Mouse (Mus musculus): ENCODE measurements around the gene Gm16181.

Gm16181 gene

GRCm38 (mm10) chr17:35250348-35251120 is 29.9 kb downstream of the Gm16181 start:
- DNase-seq (ENCODE audit: low spot score in 2 of 2), result no peak

- no peak for DNase-seq (ENCODE audit: low spot score in 2 of 2)
Observed at GRCm38 (mm10) chr17:35251162-35251719, 30.6 kb downstream of the Gm16181 start.

- DNase-seq (ENCODE audit: low spot score in 2 of 2), result no peak
Observed at GRCm38 (mm10) chr17:35251981-35252380, 31.3 kb downstream of the Gm16181 start.

GRCm38 (mm10) chr17:35252619-35253292 is 32.1 kb downstream of the Gm16181 start:
- DNase-seq (ENCODE audit: low spot score in 2 of 2), result peak in 1 of 2 experiments; percentile 13

- DNase-seq (ENCODE audit: low spot score in 2 of 2), result peak in 1 of 2 experiments; percentile 12
Observed at GRCm38 (mm10) chr17:35253293-35254093, 32.9 kb downstream of the Gm16181 start.

- DNase-seq (ENCODE audit: low spot score in 2 of 2), result peak in 1 of 2 experiments; percentile 39
Observed at GRCm38 (mm10) chr17:35254241-35255098, 33.8 kb downstream of the Gm16181 start.

- peak in 1 of 2 experiments; percentile 23 for DNase-seq (ENCODE audit: low spot score in 2 of 2)
Observed at GRCm38 (mm10) chr17:35255301-35255700, 34.7 kb downstream of the Gm16181 start.

GRCm38 (mm10) chr17:35255704-35256103 is 35.1 kb downstream of the Gm16181 start:
- DNase-seq (ENCODE audit: low spot score in 2 of 2), result no peak

- DNase-seq (ENCODE audit: low spot score in 2 of 2), result no peak
Observed at GRCm38 (mm10) chr17:35257378-35257777, 36.7 kb downstream of the Gm16181 start.

- DNase-seq (ENCODE audit: low spot score in 2 of 2), result peak; percentile 84 to 89
Observed at GRCm38 (mm10) chr17:35257824-35258491, 37.3 kb downstream of the Gm16181 start.

GRCm38 (mm10) chr17:35258492-35259478 is 38.2 kb downstream of the Gm16181 start:
- no peak for DNase-seq (ENCODE audit: low spot score in 2 of 2)

GRCm38 (mm10) chr17:35259621-35260020 is 39.0 kb downstream of the Gm16181 start:
- no peak for DNase-seq (ENCODE audit: low spot score in 2 of 2)

GRCm38 (mm10) chr17:35261651-35262050 is 41.0 kb downstream of the Gm16181 start:
- DNase-seq (ENCODE audit: low spot score in 2 of 2), result no peak

GRCm38 (mm10) chr17:35262664-35263522 is 42.3 kb downstream of the Gm16181 start, which contains the start of gene H2-D1:
H2-D1 (plus strand) TSS chr17:35262730.
- peak; percentile 80 to 95 for DNase-seq (ENCODE audit: low spot score in 2 of 2)

- no peak for DNase-seq (ENCODE audit: low spot score in 2 of 2)
Observed at GRCm38 (mm10) chr17:35263523-35263883, 42.9 kb downstream of the Gm16181 start.

- no peak for DNase-seq (ENCODE audit: low spot score in 2 of 2)
Observed at GRCm38 (mm10) chr17:35267399-35268086, 46.9 kb downstream of the Gm16181 start.

- DNase-seq (ENCODE audit: low spot score in 2 of 2), result no peak
Observed at GRCm38 (mm10) chr17:35269653-35270347, 49.2 kb downstream of the Gm16181 start.

Data from frontal cortex, postnatal 10 days (tissue).